Mouse (Mus musculus): ENCODE measurements around the gene Nol6.
A peak's percentile ranks its signal among the peaks of the same experiment; 100 is the strongest.

Nol6 gene

DNA sequence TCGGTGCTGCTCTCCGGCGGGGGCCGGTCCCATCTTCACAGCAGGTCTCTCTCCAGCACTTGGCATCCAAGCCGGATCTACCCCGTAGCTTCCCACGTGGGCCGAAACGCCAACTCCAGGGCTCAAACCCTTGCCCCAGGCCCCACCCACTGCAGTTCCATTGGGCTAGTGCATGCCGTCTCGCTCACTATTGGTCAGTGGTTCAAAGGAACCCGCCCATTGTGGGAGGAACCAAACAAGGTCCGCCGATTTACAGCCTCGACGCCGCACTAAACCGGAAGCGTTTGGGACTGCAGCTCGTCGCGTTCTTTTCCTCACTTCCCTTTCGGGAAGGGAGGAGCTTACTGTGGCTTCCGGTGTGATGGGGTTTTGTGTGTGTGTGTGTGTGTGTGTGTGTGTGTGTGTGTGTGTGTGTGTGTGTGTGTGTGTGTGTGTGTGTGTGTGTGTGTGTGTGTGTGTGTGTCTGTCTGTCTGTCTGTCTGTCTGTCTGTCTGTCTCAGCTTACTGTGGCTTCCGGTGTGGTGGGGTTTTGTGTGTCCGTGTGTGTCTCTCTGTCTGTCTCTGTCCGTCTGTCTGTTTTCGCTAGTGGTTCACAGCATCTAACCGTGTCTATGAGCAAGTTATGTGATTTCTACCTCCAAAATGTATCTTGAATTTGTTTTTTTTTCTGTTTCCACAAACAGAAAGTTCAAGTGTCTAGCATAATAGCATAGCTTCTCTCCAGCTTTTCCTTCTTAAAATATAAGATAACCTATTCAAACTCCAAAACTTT is at the start of gene Nol6:
Nol6 (minus strand) TSS at position 276 of the 772 bp plus-strand sequence.
- peak; percentile 100 for DNase-seq (ENCODE audit: low read depth, low spot score)

GRCm38 (mm10) chr4:41170970-41171369 is 46.7 kb upstream of the Nol6 start:
- no peak for DNase-seq (ENCODE audit: low read depth, low spot score)

DNA sequence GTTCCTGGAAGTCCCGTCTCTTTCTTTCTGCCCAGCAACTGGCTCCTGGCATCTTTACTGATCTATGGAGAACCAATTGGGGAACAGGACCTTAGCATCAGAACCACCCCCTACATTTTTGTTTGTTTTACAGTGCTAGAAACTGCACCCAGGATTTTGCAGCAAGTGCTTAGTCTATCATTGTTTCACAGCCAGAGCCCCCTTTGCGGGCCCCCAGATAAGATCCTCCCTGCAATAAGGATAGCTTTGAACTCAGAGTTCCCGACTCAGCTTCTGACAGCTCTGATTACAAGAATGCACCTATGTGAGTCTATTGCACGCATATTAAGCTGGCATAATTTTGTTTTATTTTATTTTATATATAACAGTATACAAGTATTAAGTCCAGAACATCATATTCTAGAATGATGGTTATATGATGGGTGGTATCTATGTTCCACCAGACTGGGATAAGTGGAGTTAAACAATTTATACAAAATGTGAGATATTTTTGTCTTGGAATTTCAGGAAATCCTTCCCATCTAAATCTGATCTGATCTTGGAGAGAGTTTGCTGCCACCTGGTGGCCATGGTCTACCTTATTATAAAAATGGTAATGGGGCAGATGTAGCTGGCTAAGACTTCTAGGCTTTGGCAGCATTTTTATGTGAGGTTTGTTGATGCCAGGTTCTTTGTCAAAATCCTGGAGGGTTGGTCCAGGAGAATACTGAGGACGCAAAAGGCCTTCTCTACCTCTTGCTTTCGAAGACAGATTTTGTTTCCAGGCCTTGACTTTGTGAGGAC is 41.6 kb upstream of the Nol6 start:
- peak; percentile 84 for DNase-seq (ENCODE audit: low read depth, low spot score)

GRCm38 (mm10) chr4:41164974-41165373 is 40.7 kb upstream of the Nol6 start:
- peak; percentile 87 for DNase-seq (ENCODE audit: low read depth, low spot score)

GRCm38 (mm10) chr4:41161232-41161631 is 37.0 kb upstream of the Nol6 start:
- no peak for DNase-seq (ENCODE audit: low read depth, low spot score)

GRCm38 (mm10) chr4:41158251-41158650 is 34.0 kb upstream of the Nol6 start:
- DNase-seq (ENCODE audit: low read depth, low spot score): no peak

GRCm38 (mm10) chr4:41156961-41157360 is 32.7 kb upstream of the Nol6 start:
- DNase-seq (ENCODE audit: low read depth, low spot score): peak; percentile 81

- peak; percentile 42 for DNase-seq (ENCODE audit: low read depth, low spot score)
These were observed 28.9 kb upstream of the Nol6 start for GRCm38 (mm10) chr4:41153146-41153545.

GRCm38 (mm10) chr4:41151186-41151585 is 26.9 kb upstream of the Nol6 start:
- DNase-seq (ENCODE audit: low read depth, low spot score): peak; percentile 63

DNA sequence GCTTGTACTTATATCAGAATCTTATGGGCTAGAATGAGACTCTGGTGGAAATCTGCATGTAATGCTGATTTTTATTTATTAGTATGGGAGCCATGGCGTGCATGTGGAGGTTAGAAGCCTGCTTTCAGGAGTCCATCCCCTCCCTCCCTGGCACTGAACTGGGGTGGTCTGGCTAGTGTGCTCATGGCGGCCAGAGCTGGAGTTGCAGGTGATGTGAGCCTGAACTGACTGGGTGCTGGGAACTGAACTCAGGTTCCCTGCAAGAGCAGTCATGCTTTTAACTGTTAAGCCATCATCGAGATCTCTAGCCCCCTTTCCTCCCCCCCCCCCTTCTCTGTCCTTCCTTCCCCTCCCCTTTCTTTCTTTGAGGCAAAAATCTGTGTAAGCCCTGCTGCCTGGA is 25.6 kb upstream of the Nol6 start:
- peak; percentile 74 for DNase-seq (ENCODE audit: low read depth, low spot score)

DNA sequence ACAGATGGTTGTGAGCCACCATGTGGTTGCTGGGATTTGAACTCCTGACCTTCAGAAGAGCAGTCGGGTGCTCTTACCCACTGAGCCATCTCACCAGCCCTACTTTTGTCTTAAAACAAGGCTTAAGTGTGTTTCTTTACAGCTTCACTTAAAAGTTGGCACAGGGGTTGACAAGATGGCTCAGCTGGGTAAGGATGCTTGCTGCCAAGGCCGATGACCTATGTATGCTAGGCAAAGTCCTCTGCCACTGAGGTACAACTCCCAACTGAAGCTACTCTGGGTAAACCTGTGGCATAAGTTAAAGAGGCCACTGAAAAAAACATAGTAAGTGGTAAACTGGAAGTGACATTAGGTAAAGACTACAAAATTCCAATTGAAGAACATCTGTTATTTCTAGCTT is 18.3 kb upstream of the Nol6 start:
- no peak for DNase-seq (ENCODE audit: low read depth, low spot score)

GRCm38 (mm10) chr4:41140174-41140875 is 16.1 kb upstream of the Nol6 start:
- no peak for DNase-seq (ENCODE audit: low read depth, low spot score)

GRCm38 (mm10) chr4:41136811-41137210 is 12.6 kb upstream of the Nol6 start:
- DNase-seq (ENCODE audit: low read depth, low spot score): no peak

DNA sequence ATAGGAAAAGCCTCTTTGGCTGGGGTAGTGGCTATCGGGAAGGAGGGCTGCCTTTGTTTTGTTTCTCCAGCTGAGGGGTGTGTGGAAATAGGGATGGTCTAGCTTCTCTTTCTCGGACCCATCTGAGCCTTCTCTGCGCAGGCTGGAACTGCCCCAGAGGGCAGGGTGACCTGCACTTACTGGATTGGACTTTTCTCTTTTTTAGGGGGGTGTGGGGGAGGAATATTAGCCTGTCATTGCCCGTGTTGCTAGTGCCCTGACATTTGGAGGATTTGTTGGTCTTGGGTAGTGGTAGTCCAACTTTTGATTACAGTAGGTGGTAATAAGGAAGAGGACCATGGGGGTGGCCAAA is 12.2 kb upstream of the Nol6 start:
- DNase-seq (ENCODE audit: low read depth, low spot score): no peak

- peak; percentile 74 for DNase-seq (ENCODE audit: low read depth, low spot score)
These were observed 11.6 kb upstream of the Nol6 start, which contains the start of gene Ube2r2 for GRCm38 (mm10) chr4:41135711-41136453. Gene Ube2r2, plus strand, starts transcription at chr4:41135743.

GRCm38 (mm10) chr4:41134935-41135710 is 10.9 kb upstream of the Nol6 start:
- peak; percentile 94 for DNase-seq (ENCODE audit: low read depth, low spot score)

- no peak for DNase-seq (ENCODE audit: low read depth, low spot score)
These were observed 9.5 kb upstream of the Nol6 start for GRCm38 (mm10) chr4:41133529-41134291.

DNA sequence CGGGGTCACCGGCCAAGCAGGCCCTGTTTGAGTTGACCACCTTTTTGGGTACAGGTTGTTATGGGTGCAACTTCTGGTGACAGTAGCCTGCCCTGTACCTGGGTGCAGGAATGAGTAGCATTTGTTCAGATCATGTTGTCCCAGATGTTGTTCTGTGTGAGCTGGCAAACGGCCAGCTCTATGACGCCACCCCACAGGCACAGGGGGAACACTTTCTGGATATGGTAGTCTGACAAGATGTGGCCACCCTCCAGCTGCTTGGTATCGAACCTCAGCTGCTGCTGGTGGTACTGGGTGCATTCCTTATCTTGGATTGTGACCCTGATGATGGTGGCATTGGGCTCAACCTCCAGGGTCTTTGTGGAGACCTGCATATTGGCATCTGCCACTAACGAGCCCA is 8.2 kb upstream of the Nol6 start:
- DNase-seq (ENCODE audit: low read depth, low spot score): no peak

GRCm38 (mm10) chr4:41129836-41130235 is 5.6 kb upstream of the Nol6 start:
- no peak for DNase-seq (ENCODE audit: low read depth, low spot score)

GRCm38 (mm10) chr4:41129406-41129805 is 5.2 kb upstream of the Nol6 start:
- DNase-seq (ENCODE audit: low read depth, low spot score): peak; percentile 86

Data from ZHBTc4 (cell line).